Mouse (Mus musculus) spleen, adult 2 months (tissue): ENCODE results near the gene 4930519G04Rik. TPM values are rescaled to one million over a fixed set of nuclear protein-coding genes. Genes with fewer than 3 reads are reported as not detected.

Experiments
- DNase-seq, 2 experiments: peaks; one replicate each; pipeline versions ENCODE4 v3.0.0 to v3.0.0-alpha.2; 2012 to 2021; ENCODE audit warnings: low spot score in 2 of 2, low read depth in 1 of 2
- H3K27ac ChIP-seq: fragments of 200-500 bp; 2 replicates; pipeline ENCODE4 v1.5.1; 2012; ENCODE audit warnings: low read length, inconsistent platforms; ENCODE audit not compliant: insufficient read depth
- H3K27me3 ChIP-seq: fragments of 200-500 bp; 2 replicates; pipeline ENCODE4 v1.6.1; 2012; ENCODE audit warnings: mild to moderate bottlenecking, moderate library complexity, low read length, inconsistent platforms; ENCODE audit not compliant: control insufficient read depth, insufficient read depth
- H3K36me3 ChIP-seq: fragments of 200-500 bp; 2 replicates; pipeline ENCODE4 v1.6.1; 2012; ENCODE audit warnings: mild to moderate bottlenecking, low read length, inconsistent platforms; ENCODE audit not compliant: control insufficient read depth, insufficient read depth
- H3K4me1 ChIP-seq: fragments of 200-500 bp; 2 replicates; pipeline ENCODE4 v1.6.1; 2011; ENCODE audit warnings: inconsistent platforms; ENCODE audit not compliant: control insufficient read depth, insufficient read depth, insufficient read length
- H3K4me3 ChIP-seq: fragments of 200-500 bp; 2 replicates; pipeline ENCODE4 v1.5.1; 2011; ENCODE audit warnings: mild to moderate bottlenecking, inconsistent platforms; ENCODE audit not compliant: insufficient read depth, insufficient read length; ENCODE audit errors: extremely low read depth
- CTCF ChIP-seq: fragments of 200-500 bp; IDR thresholded peaks from 2 replicates; pipeline ENCODE4 v1.5.1; 2011; ENCODE audit warnings: mild to moderate bottlenecking, inconsistent platforms; ENCODE audit not compliant: insufficient read depth, insufficient read length, insufficient replicate concordance; ENCODE audit errors: extremely low read depth
- POLR2A ChIP-seq: fragments of 200-500 bp; IDR thresholded peaks from 2 replicates; pipeline ENCODE4 v1.6.1; 2011; ENCODE audit warnings: low read depth, low read length, inconsistent platforms
- WGBS: fragments of 180-500 bp; shearing (Covaris S2); methylation state at CpG from one replicate; pipeline ENCODE4 v1.1.7; 2018; 5-methylcytosine and 5-hydroxymethylcytosine counted together
- polyA plus RNA-seq: library from polyadenylated mRNA; depleted of rRNA; stranded (reverse); fragments of >200 nt; gene quantifications from 2 replicates; pipeline ENCODE4 v1.2.3, GENCODE M21; 2012; rRNA removed

The 4930519G04Rik gene
- polyA plus RNA-seq, 1 experiment, result 0.05 TPM

GRCm38 (mm10) chr5:114922366-114922731 is 68.9 kb downstream of the 4930519G04Rik start:
- Histone ChIP-seq H3K27me3 (no peaks in the 10 kb centered on the region), H3K4me1 (peaks cover 7% of the 10 kb centered on the region; the same call in 1 of the 2 replicates), H3K4me3 (0 out of 2 replicates have a peak overlapping the region, but pooled peaks have one; percentile 11), H3K36me3 (no peaks in the 10 kb centered on the region), H3K27ac (peak overlapping the region; percentile 84)
- peak in 1 of 2 experiments; percentile 46 for DNase-seq
- 30% methylated on average over 10 of the region's 10 CpGs for WGBS
- TF ChIP-seq POLR2A (no peak; the same call in 1 of the 2 replicates), CTCF (no peak)

GRCm38 (mm10) chr5:114922998-114923473 is 69.6 kb downstream of the 4930519G04Rik start, which contains the start of gene Oasl1:
Oasl1 (plus strand) TSS chr5:114923240.
- H3K27ac ChIP-seq, result peak within 1 kb of the TSS; percentile 84
- 9% methylated on average over 15 of the region's 15 CpGs for WGBS
- H3K4me1 ChIP-seq, result peaks cover 6% of the 10 kb centered on the region; the same call in 1 of the 2 replicates
- TF ChIP-seq CTCF (no peak), POLR2A (no peak)
- peak within 1 kb of the TSS; percentile 65 for H3K4me3 ChIP-seq
- H3K36me3 ChIP-seq, result no peaks in the 10 kb centered on the region
- DNase-seq, result peak; percentile 53 to 61
- no peaks in the 10 kb centered on the region for H3K27me3 ChIP-seq

GRCm38 (mm10) chr5:114926153-114926684 is 72.8 kb downstream of the 4930519G04Rik start:
- peak overlapping the region; percentile 13; the same call in 1 of the 2 replicates for H3K27ac ChIP-seq
- WGBS, result 83% methylated on average over 1 of the region's 1 CpGs
- peaks cover 6% of the 10 kb centered on the region; the same call in 1 of the 2 replicates for H3K4me1 ChIP-seq
- H3K27me3 ChIP-seq, result no peaks in the 10 kb centered on the region
- TF ChIP-seq CTCF, result no peak
- no peak for TF ChIP-seq POLR2A
- DNase-seq, result no peak
- peaks cover 6% of the 10 kb centered on the region for H3K36me3 ChIP-seq
- no peak overlapping the region for H3K4me3 ChIP-seq

- WGBS, result 64% methylated on average over 9 of the region's 9 CpGs
- DNase-seq, result no peak
- Histone ChIP-seq H3K36me3 (peaks cover 6% of the 10 kb centered on the region), H3K27me3 (no peaks in the 10 kb centered on the region), H3K4me1 (peaks cover 6% of the 10 kb centered on the region; the same call in 1 of the 2 replicates), H3K4me3 (no peak overlapping the region), H3K27ac (no peak overlapping the region)
- no peak for TF ChIP-seq CTCF
- no peak for TF ChIP-seq POLR2A
Measured at GRCm38 (mm10) chr5:114926753-114927152, 73.3 kb downstream of the 4930519G04Rik start.

- Histone ChIP-seq H3K27me3 (no peaks in the 10 kb centered on the region), H3K4me3 (no peak overlapping the region), H3K27ac (no peak overlapping the region), H3K36me3 (peaks cover 11% of the 10 kb centered on the region), H3K4me1 (peaks cover 3% of the 10 kb centered on the region; the same call in 1 of the 2 replicates)
- no peak for TF ChIP-seq CTCF
- no peak for TF ChIP-seq POLR2A
- DNase-seq, result no peak
- 73% methylated on average over 5 of the region's 5 CpGs for WGBS
Measured at GRCm38 (mm10) chr5:114931626-114932025, 78.2 kb downstream of the 4930519G04Rik start.

- no peak overlapping the region for H3K4me3 ChIP-seq
- no peak for DNase-seq
- H3K27me3 ChIP-seq, result no peaks in the 10 kb centered on the region
- H3K4me1 ChIP-seq, result no peaks in the 10 kb centered on the region
- H3K36me3 ChIP-seq, result peaks cover 21% of the 10 kb centered on the region
- TF ChIP-seq CTCF (no peak), POLR2A (no peak)
- WGBS, result 90% methylated on average over 8 of the region's 8 CpGs
- H3K27ac ChIP-seq, result no peak overlapping the region
Measured at GRCm38 (mm10) chr5:114933206-114933605, 79.7 kb downstream of the 4930519G04Rik start.

Other genes starting within 250 kb of the 4930519G04Rik start
- 4.2 and 5.3 TPM in 2 replicates for gene Trpv4, start 195.2 kb upstream of the 4930519G04Rik start, polyA plus RNA-seq
- 134 and 163 TPM in 2 replicates for gene Gltp, start 162.7 kb upstream of the 4930519G04Rik start, polyA plus RNA-seq
- 14.1 and 14.5 TPM in 2 replicates for gene Tchp, start 145.9 kb upstream of the 4930519G04Rik start, polyA plus RNA-seq
- gene Ankrd13a, start 79.0 kb upstream of the 4930519G04Rik start, polyA plus RNA-seq, result 69.3 and 84.0 TPM in 2 replicates
- gene Git2, start 78.1 kb upstream of the 4930519G04Rik start, polyA plus RNA-seq, result 71.6 and 92.1 TPM in 2 replicates
- gene 1500011B03Rik, start 30.2 kb upstream of the 4930519G04Rik start, polyA plus RNA-seq, result 24.1 and 38.5 TPM in 2 replicates
- gene Gm9936, start 5.0 kb downstream of the 4930519G04Rik start, polyA plus RNA-seq, result not detected in 2 replicates
- gene Oasl2, start 43.3 kb downstream of the 4930519G04Rik start, polyA plus RNA-seq, result 5.6 and 5.8 TPM in 2 replicates
- gene Oasl1, start 69.6 kb downstream of the 4930519G04Rik start, polyA plus RNA-seq, result 10.1 and 12.6 TPM in 2 replicates
- 17.9 and 19.3 TPM in 2 replicates for gene 2210016L21Rik, start 88.5 kb downstream of the 4930519G04Rik start, polyA plus RNA-seq
- gene Hnf1a, start 117.4 kb downstream of the 4930519G04Rik start, polyA plus RNA-seq, result 0.20 and 0.22 TPM in 2 replicates
- gene Sppl3, start 157.5 kb downstream of the 4930519G04Rik start, polyA plus RNA-seq, result 47.7 and 55.6 TPM in 2 replicates
- gene Gm10401, start 244.6 kb downstream of the 4930519G04Rik start, polyA plus RNA-seq, result not detected in 2 replicates